Mouse (Mus musculus): ENCODE results near the gene Gm21190.
"Not testable (repeated sequence)": the region's sequence is repeated elsewhere in the genome, so short reads cannot be mapped to it uniquely, and the experiment has no call there.

Gm21190 gene

DNA sequence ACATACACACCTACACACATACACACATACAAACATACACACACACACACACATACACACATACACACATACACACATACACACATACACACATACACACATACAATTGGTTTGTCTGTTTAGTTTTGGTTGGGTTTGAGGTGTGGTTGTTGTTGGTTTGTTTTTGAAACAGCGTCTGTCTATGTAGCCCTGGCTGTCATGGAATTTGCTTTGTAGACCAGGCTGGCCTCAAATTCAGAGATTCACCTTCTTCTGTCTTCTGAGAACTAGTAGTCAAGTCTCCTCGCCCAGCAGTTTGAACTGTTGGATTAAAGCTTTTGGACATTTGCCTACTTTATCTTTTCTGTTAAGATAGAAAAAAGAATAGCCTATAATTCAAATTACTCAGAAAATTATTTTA, 38.1 kb downstream of the Gm21190 start:
- not testable (repeated sequence) for DNase-seq (ENCODE audit: low read depth, low spot score)

GRCm38 (mm10) chr5:15488743-15489142, 40.3 kb downstream of the Gm21190 start:
- no peak for DNase-seq (ENCODE audit: low read depth, low spot score)

DNA sequence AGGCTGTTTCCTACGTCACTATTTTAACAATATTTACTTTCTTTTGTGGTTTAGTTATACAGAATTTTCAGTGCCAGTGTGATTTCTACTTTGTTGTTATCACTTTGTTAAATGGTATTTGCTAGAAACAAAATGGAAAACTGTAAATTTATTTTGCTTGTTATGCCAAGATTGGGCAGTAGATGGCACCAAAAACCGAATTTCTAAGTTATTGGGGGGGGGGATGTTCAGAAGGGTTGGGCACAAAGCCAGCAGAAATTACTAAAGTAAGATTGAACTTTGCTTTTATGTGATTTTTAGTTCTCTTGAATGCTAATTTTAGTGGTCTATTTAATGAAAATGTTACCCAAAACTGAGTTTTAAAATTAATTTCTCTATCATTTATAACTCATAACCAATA, 44.4 kb downstream of the Gm21190 start:
- DNase-seq (ENCODE audit: low read depth, low spot score) = not testable (repeated sequence)

DNA sequence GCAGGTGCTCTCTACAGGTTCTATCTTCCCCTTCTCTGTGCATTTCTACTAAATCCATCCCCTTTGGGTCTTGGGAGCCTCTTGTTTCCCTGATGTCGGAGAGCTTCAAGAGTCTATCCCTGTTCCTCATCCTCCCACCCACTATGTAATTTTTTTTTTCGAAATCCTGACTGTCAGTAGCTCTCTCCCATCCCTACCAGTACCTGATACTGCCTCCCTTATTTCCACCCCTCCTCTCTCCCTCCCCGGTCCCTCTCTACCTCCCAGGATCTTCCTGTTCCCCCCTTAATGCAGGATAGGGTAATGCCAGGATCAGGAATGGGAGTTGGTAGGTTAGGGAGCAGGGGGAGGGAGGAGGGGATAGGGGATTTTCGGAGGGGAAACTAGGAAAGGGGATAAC, 45.4 kb downstream of the Gm21190 start:
- DNase-seq (ENCODE audit: low read depth, low spot score) = not testable (repeated sequence)

DNA sequence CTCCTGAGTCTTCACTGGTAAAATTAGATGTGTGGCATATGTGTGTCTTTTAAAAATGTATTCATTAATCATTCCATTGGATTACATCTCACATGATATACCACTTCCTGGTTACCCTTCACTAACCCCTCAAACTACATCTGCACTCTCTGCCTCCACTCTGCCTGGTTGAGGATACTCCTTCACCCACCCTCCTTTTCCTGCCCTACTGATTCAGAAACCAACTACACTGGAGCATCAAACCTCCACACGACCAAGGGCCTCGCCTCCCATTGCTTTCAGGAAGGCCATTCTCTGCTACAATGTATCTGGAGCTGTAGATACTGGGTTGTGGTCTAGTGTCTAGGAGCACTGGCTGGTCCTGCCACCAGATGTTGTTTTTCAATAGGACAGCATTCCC, 46.2 kb downstream of the Gm21190 start:
- DNase-seq (ENCODE audit: low read depth, low spot score) = not testable (repeated sequence)

DNA sequence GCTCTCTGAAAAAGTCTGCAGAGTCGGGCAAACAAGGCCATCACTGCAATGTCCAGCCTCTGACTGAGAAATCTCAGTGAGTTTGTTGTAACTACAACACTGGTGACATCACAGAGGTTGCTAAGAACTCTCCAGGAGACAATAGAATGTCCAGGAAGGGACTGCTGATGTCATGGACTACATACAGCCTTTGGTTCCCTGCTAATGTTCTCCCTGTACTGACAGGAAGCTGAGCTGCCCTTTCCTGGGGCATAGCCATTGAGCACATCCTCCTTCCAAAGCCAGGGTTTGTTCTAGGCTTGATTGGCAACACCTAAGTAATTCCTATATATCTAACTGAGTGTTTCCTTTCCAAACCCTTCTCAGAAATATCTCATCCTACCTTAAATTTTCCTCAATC, 52.6 kb downstream of the Gm21190 start, which contains the start of gene Gm21149:
TSS of gene Gm21149 (minus strand) at position 101 of the 400 bp plus-strand sequence.
- not testable (repeated sequence) for DNase-seq (ENCODE audit: low read depth, low spot score)
